Mouse (Mus musculus): Measurements from ENCODE around the gene Cry1.
A peak's percentile ranks its signal among the peaks of the same experiment; 100 is the strongest.

Cry1 gene

DNA sequence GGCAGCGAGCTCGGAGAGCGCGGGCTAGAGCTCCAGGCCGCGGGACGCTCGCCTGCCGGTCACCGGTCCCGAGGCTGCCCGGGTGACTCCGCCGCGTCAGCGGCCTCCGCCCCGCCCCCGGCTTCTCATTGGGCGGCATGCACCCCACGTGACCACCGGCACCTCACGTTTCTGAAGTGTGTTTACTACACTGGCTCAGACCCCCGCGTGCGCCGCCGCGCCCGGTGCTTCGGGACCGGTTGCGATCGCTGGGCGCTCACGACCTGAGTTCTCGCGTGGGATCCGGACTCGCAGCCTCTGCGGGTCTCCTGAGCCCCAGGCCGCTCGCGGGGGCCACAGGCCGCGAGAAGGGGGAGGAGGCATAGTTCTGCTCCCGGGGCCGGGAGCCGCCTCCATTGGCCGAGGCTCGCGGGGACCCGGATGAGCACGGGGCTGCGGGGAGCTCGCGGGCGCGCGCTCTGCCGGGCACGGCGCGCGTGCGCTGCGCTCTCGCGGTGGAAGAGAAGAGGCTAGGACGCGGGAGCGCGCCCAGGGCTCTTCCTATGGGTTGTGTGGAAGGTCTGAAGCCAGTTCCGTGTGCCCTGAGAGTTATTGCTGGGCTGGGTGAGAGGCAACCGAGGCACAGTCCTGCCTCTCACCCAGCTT is at the start of gene Cry1:
TSS of gene Cry1 (minus strand) at position 101 of the 645 bp plus-strand sequence.
- DNase-seq = peak; percentile 98

DNA sequence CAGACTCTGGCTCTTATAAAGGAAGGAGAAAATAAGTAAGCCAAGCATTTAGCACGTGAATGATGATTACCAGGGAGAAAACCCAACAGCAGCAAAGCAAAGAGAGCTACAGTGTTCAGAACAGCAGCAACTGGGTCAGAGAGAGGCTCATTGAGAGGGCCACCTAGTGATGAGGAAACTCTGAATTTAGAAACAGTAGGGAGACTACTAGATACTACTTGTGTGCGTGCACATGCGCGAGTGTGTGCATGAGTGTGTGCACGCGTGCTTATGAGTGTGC is 36.8 kb upstream of the Cry1 start:
- peak; percentile 20 for DNase-seq

DNA sequence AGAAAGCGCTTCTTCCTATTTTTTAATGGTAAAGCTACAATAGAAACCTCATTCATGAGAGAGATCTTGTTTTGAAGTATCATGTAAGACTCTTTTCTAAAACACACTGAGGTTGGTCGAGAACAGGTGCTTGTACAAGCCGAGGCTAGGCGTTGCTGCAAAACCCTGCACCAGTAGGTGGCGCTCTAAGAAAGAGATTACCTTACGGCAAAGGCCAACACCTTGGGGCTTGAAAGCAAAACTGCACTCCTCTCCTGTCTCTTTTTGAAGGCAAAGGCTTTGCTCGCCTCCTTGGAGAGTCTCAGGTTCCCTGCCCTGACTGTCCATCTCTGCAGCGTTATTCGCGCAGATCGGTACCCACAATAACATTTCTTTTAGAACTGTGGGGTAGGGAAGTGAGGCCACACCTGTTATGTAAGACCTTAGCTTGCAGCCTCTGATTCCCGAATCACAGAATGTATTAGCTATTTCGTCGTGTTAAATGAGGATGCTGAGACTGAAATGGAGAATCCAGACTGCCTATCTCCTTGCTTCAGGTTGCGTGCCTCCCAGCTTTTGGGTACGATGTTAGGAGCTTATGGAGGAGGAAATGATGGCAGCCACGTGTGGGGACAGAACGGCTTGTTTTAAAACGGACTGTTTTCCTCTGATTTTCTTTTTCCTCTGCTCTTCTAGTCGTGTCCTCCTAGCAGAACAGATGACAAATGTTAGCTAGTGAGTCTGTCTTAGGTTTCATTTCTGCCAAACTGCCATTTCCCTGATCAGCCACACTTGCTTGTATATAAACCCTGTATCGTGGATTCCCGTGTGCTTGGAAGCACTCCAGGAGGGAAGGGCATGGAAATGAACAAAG is 36.3 kb upstream of the Cry1 start:
- DNase-seq = peak; percentile 93

- DNase-seq = peak; percentile 9
These were observed 30.0 kb upstream of the Cry1 start for GRCm38 (mm10) chr10:85214847-85215246.

DNA sequence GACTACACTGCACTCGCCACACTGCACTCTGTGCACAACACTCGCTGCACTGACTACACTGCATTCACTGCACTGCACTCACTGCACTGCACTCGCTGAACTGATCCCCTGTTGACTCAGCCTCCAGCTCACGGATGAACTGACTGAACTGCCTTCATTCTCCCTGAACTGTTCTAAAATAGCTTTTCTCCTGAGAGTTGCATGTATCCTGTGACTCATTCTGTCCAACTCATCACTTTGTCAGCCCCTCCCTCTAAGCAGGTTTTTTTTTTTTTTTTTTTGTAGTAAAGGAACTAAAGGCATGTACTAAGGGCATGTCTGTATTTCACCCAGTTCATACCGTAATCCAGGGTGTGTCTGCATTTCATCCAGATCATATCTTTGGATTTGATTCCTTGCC is 26.8 kb upstream of the Cry1 start:
- no peak for DNase-seq

- DNase-seq = no peak
These were observed 25.3 kb upstream of the Cry1 start for GRCm38 (mm10) chr10:85210125-85210524.

DNA sequence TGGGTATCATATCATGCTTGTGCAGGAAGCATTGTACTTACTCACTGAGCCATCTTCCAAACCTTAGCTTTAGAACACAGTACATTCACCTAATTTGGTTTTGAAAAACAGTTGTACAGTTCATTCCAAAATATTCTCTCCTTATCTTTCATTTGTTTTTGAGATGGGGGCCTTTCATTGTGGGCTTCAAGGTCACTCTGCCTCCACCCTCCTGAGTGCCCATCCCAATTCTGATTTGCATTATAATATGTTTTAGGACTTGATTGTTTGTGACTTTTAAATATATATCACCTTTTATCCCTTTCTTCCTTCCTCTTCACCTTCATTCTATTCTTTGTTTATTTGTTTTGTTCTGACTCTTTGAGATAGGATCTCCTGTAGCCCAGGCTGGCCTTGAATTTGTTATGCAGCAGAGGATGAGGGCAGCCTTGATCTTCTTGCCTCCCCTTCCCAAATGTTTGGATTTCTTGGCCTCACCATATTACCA is 24.3 kb upstream of the Cry1 start:
- DNase-seq = no peak

DNA sequence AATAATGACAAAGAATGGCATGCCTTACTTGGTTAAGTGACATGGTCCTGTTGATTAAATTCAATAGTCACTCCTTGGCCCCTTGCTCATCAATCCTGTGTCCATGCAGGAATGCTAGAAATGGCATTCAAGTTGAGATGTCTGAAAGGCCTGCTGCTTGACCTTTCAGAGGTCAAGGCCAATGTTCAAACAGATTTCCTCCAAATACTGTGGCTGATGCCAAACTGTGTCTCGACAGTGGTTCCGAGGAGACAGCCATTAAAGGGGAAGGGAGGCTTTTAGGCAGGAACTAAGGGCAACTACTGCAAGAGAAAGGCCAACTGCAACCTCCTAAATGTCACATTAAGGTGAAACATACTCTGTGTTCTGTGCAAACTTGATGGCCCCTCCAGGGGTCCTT is 20.5 kb upstream of the Cry1 start:
- no peak for DNase-seq

DNA sequence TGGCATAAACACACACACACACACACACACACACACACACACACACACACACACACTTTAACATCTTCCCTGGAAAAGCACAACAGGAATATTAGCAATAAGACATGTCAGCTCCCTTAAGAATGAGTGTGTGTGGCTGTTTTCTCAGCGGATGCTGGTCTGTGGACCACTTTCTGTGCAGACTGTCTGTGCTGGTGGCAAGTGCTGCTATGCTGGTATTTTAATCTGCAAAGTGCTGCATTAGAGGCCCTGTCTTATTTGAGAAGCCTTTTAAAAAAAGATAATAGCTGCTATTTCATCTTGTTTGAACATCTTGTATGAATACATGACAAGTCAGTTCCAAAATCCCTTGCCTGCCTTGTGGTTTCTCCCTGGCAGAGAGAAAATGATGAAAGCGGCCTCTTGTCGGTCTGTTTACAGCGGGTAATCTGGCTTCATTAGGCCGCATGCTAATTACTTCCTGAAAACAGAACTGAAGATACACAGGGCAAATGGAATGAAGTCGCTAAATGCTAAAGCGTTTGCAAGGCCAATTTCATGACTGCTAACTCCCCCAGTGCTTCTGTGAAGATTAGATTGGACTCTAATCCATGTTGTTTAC is 19.5 kb upstream of the Cry1 start:
- DNase-seq = no peak

GRCm38 (mm10) chr10:85194528-85194927 is 9.7 kb upstream of the Cry1 start:
- no peak for DNase-seq

DNA sequence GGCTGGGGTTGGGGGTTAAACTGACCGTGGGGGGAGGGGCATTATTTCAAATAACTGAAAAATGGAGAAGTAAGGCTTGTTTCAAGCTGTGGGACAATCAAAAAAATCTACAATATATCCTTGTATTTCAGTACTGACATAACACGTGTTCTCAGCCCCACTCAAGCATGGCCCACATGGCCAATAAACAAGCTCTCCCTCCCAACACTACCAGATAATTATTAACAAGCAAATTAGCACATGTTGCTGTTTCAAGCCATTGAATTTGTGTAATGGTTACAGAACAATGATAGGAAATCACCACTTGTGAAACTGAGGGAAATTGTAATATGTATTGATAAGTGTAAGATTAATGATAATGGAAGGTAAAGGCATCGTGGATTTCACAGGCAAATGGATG is 8.5 kb upstream of the Cry1 start:
- DNase-seq = no peak

- DNase-seq = no peak
These were observed 5.8 kb upstream of the Cry1 start for GRCm38 (mm10) chr10:85190652-85191051.

GRCm38 (mm10) chr10:85189966-85190365 is 5.1 kb upstream of the Cry1 start:
- DNase-seq = no peak

- no peak for DNase-seq
These were observed 1.6 kb upstream of the Cry1 start for GRCm38 (mm10) chr10:85186499-85186794.

GRCm38 (mm10) chr10:85185639-85186498 is 1.0 kb upstream of the Cry1 start:
- DNase-seq = no peak

- peak; percentile 61 for DNase-seq
These were observed 482 bp downstream of the Cry1 start for GRCm38 (mm10) chr10:85184201-85184963.

GRCm38 (mm10) chr10:85183619-85184018 is 1.2 kb downstream of the Cry1 start:
- no peak for DNase-seq

- no peak for DNase-seq
These were observed 2.1 kb downstream of the Cry1 start for GRCm38 (mm10) chr10:85182766-85183165.

DNA sequence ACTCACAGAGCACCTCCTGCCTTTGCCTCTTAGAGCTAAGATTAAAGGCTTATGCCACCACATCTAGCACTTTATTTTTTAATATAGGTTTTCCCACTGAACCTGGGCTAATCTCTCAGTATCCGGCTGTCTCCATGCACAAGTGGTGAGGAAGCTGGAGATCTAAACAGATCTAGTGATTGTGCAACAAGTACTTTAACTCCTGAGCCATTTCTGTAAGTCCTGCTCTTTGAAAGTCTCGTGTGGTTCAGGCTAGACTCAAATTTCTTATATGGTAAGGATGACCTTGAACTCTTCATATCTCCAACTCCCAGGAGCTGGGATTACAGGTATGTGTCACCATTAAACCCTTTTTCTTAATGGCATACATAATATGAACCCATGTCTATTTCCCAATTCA is 8.2 kb downstream of the Cry1 start:
- DNase-seq = no peak

- DNase-seq = no peak
These were observed 19.6 kb downstream of the Cry1 start for GRCm38 (mm10) chr10:85165306-85165705.

GRCm38 (mm10) chr10:85164791-85165190 is 20.1 kb downstream of the Cry1 start:
- no peak for DNase-seq

DNA sequence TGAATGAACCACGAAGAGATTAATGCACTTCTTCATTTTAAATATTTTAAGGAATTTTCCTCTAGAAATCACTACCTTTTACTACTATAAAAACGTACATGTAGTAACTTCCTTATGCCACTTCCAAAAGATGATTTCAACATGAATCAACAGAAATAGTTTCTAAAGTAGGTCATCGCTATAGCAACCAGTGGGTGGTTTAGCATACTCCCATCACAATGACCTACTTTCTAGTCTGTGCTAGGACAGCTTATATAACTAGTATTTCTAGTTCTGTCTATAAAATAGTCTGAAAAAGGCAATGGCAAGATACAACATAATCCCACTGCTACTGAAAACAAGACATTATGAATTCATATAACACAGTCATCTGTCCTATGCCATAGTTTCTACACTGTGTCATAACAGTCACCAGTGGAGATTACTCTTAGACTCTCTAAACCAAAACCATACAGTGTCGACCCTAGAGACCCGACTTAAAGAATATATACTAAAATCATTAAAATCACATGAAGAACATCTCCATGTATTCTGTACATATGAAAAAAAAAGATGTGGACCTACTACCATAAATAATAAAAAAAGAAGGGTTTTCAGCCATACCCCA is 23.0 kb downstream of the Cry1 start:
- no peak for DNase-seq
